Mouse (Mus musculus): ENCODE results near the gene Fam104a.

Gene Fam104a

DNA sequence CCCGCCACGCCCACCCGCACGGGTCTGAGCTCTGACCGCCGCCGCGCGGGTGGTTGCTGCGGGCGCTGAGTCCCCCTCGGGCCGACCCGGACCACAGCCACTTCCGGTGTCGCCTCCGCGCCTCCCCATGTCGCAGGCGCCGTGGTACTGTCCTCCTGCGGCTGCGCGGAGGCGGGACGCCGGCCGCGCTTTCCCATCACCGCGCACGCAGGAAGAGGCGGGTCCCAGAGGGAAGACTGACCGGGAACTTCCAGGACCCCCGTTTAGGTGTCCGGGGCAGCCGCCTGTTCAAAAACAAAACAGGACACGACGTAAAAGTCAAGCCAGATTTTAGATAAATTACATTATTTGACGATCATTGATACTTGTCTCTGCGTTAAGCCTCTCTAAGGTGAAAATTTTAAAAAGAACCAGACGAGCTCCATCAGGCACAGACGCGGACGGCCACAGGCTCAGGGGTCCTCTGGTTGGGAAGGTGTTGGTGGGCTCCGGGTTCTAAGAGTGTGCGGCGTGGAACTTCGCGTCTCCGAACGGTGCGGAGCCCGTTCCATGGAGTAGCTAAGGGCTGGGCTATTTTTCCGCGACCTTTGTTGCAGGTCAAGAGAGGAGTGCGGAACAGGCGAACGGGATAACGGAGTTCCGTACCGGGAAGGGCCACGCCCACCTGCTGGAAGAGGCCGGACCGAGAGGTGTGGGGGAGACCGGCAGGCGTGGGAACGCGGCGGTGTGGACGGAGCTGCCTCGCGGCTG is at the start of gene Fam104a, which contains the start of gene D11Wsu47e:
Gene Fam104a (minus strand): TSS at position 199 of the 750 bp plus-strand sequence.
Gene D11Wsu47e (plus strand): TSS at position 456 of the 750 bp plus-strand sequence.
- DNase-seq (ENCODE audit: low spot score): peak; percentile 82

GRCm38 (mm10) chr11:113731945-113732612 is 48.1 kb upstream of the Fam104a start:
- DNase-seq (ENCODE audit: low spot score): no peak

GRCm38 (mm10) chr11:113730879-113731278 is 46.9 kb upstream of the Fam104a start:
- DNase-seq (ENCODE audit: low spot score): no peak

- DNase-seq (ENCODE audit: low spot score): no peak
These were observed 46.0 kb upstream of the Fam104a start for GRCm38 (mm10) chr11:113729917-113730316.

GRCm38 (mm10) chr11:113729239-113729638 is 45.3 kb upstream of the Fam104a start:
- DNase-seq (ENCODE audit: low spot score): no peak

DNA sequence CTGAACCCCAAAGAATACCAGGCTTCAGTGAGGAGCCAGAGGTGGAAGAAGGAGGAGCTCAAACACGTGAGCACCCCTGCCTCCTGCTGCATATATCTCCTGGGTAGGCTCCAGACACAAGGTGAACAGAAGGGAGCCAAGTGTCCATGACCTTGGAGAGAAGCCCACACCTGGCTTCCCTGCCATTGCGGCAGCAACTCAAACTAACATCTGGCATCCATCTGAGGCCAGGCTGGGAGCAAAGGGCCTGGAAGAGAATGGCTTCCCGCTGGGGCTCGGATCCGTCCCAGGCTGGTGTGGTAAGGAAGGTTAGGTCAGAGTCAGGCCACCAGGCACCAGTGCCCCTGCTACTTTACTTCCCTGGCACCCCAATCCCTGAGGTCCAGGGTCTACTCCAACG is 44.0 kb upstream of the Fam104a start:
- DNase-seq (ENCODE audit: low spot score): no peak

GRCm38 (mm10) chr11:113726994-113727888 is 43.3 kb upstream of the Fam104a start:
- no peak for DNase-seq (ENCODE audit: low spot score)

GRCm38 (mm10) chr11:113725235-113726048 is 41.5 kb upstream of the Fam104a start:
- no peak for DNase-seq (ENCODE audit: low spot score)

GRCm38 (mm10) chr11:113722405-113723090 is 38.6 kb upstream of the Fam104a start:
- no peak for DNase-seq (ENCODE audit: low spot score)

GRCm38 (mm10) chr11:113717767-113718424 is 33.9 kb upstream of the Fam104a start:
- no peak for DNase-seq (ENCODE audit: low spot score)

GRCm38 (mm10) chr11:113716132-113716531 is 32.2 kb upstream of the Fam104a start:
- no peak for DNase-seq (ENCODE audit: low spot score)

DNA sequence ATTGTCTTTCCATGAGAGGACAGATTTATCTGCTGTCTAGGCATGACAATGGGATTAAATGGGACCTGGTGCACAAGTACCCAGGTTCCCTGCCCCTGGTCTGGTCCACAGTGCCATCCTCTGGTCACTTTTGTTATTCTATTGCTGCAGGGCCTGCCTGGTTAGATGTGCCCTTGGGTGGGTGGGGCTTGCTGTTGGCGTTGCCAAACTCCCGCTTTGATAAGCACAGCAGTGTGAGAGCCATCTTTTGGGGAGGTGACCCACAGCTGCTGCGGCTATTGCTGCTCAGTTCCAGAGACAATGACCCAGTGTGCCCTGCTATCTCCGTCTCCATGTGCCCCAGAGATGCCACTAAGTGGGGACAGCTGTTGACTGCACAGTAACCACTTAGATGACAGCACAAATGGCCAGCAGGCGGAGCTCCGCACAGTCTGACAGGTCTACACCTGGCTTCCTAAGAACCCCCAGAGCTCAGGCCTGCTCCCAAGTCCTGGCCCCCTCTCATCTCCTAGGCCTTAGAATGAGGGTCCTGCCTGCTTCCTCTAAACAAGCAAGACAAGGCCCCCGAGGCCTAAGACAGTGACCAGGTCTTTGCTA is 31.2 kb upstream of the Fam104a start:
- no peak for DNase-seq (ENCODE audit: low spot score)

GRCm38 (mm10) chr11:113711061-113711460 is 27.1 kb upstream of the Fam104a start:
- DNase-seq (ENCODE audit: low spot score): no peak

GRCm38 (mm10) chr11:113710257-113710777 is 26.4 kb upstream of the Fam104a start:
- no peak for DNase-seq (ENCODE audit: low spot score)

DNA sequence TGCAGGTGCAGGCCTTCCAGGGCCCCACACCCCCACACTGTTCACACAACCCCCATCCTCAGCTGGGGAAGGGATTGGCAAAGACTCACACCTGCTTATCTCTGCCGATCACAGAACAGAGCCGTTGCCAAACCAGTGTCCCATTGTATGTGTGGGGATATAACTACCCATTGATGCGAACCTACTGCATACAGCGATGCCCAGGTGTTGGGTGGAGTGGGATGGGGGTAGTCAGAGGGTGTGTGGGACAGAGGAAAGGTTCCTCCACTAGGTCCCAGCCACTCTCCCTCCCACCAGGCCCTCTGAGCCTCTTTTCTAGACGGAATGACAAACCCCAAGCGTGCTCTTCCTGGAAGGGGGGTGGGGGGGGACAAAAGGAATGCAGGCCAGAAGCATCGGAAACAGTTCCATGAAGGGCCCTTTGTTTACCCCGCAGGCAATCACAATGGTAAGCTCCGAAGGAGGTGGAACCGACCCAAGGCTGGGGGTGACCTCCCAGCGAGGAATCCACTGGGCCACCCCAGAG is 25.8 kb upstream of the Fam104a start, which contains the start of gene Cpsf4l:
Gene Cpsf4l (minus strand): TSS at position 287 of the 526 bp plus-strand sequence.
- no peak for DNase-seq (ENCODE audit: low spot score)

DNA sequence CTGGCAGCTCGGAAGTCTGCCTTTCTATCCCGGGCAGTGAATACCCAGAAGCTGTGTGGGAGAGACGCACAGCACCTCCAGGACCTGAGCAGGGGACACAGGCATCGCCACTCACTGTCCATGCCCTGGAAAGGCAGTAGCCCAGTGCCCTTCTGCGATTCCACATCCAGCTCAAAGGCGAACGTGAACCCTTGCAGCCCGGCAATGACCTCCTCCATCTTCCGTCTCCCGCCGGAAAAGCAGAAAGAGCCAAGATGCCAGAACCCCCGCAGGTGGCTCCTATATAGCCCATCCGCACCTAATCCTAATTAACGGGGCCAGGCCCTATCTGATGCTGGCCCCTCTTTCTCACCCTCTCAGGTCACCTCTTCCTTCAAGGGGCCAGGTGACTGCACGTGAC is 25.3 kb upstream of the Fam104a start:
- no peak for DNase-seq (ENCODE audit: low spot score)

- DNase-seq (ENCODE audit: low spot score): no peak
These were observed 24.8 kb upstream of the Fam104a start for GRCm38 (mm10) chr11:113708629-113709213.

GRCm38 (mm10) chr11:113705966-113706652 is 22.2 kb upstream of the Fam104a start:
- DNase-seq (ENCODE audit: low spot score): no peak
